Mouse (Mus musculus): ENCODE data around the gene Cldn15.
A peak's percentile ranks its signal among the peaks of the same experiment; 100 is the strongest.
"Not testable (repeated sequence)": the region's sequence is repeated elsewhere in the genome, so short reads cannot be mapped to it uniquely, and the experiment has no call there.

Gene Cldn15

DNA sequence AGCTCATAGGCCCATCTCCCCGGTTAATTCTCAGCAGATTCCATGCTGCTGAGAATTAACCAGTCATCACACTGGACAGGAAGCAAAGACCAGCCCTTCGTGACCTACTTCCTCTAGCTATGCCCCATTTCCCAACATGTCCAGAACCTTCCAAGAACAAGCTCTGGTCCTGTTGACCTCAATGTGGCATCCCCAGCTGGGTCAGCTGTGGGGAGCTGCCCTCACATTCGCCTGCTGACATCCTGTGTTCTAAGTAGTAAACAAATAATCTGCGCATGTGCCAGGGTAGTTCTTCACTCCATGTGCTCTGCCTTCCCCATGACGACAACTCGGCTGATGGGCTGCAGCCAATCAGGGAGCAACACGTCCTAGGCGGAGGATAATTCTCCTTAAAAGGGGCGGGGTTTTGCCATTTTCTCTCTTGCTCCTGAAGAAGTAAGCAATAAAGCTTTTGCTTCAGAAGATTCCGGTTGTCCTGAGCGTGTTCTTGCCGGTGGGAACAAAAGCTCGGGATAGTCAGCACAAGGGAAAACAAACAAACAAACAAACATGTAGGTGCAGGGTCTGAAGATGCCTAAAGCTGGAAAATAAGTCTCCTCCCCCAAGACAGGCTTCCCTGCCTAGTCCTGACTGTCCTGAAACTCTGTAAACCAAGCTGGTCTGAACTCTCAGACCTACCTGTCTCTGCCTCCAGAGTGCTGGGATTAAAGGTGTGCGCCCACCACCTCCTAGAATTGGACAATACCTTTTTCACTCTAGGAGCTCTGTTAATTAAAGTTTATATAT lies 16.7 kb upstream of the Cldn15 start:
- DNase-seq (ENCODE audit: low spot score in 2 of 2) = not testable (repeated sequence)

DNA sequence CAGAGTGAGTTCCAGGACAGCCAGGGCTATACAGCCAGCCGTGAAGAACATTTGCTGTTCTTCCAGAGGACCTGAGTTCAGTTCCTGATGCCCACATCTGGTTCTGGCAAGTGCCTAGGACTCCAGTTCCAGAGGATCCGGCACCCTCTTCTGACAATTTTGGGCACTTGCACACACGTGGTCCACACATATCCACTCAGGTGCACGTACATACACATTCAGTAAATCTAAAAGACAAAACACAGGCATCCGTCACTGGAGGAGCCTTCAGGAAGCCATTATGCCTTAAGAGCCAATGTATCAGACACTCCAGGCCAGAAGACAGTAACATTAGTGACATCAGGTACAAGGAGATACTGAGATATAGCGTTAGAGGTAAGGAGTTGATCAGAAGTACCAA lies 15.9 kb upstream of the Cldn15 start:
- DNase-seq (ENCODE audit: low spot score in 2 of 2) = no peak

DNA sequence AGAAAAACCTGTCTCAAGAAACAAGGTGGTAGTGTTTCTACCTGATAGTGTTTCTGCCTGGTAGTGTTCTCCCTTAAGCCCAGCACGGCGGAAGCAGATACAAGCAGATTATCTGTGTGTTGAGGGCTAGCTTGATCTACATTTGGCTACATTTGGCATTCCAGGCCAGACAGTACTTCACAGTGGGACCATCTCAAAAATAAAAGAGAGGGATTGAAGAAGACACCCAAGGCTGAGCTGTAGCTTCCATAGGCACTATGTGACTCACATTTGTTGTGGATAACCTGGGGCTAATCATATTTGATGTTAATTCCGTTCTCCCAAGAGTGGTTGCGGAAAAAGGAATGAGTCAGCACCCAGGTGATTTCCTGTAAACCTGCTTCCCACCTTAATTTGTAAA lies 14.3 kb upstream of the Cldn15 start:
- DNase-seq (ENCODE audit: low spot score in 2 of 2) = no peak

DNA sequence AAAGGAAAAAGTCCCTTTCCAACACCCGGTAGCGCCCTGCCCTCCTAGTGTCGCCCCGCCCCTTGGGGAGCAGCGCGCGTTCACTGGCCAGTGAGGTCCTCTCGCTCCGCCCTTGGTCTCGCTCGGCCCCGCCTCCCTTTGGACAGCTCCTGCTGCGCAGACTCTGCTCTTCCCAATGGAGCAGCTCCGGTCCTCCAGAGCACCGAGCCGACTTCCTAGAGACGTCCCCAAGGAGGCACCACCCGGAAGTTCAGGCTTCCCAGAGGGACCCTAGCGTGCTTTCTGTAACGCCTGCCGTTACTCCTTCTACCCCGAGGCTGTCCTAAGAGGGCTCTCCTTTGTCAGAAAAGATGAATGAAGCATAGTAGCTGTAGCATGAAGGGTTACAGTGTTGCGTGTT lies 13.4 kb upstream of the Cldn15 start, which contains the start of gene Fis1:
TSS of gene Fis1 (plus strand) at position 261 of the 400 bp plus-strand sequence.
- peak; percentile 94 to 97 for DNase-seq (ENCODE audit: low spot score in 2 of 2)

DNA sequence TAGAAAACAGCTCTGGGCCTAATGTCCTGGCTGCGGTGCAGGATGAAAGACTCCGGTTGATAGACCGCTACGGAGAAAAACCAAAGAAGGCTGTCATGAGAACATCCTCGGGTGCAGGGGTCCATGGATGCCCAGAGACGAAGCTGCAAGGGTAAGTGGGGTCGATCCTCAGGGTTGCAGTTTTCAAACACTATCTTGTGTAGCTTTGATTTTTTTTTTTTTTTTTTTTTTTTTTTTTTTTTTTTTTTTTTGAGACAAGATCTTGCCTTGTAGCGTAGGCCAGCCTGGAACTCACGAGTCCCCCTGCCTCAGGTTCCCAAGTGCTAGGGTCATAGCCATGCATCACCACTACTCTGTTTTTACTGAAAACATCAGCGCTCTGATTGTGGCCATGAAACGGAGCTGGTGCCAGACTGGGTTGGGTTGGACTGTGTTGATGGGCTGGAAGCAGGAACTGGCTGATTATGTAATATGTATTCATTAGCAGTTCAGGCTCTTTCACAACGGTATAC lies 12.9 kb upstream of the Cldn15 start:
- DNase-seq (ENCODE audit: low spot score in 2 of 2) = no peak

DNA sequence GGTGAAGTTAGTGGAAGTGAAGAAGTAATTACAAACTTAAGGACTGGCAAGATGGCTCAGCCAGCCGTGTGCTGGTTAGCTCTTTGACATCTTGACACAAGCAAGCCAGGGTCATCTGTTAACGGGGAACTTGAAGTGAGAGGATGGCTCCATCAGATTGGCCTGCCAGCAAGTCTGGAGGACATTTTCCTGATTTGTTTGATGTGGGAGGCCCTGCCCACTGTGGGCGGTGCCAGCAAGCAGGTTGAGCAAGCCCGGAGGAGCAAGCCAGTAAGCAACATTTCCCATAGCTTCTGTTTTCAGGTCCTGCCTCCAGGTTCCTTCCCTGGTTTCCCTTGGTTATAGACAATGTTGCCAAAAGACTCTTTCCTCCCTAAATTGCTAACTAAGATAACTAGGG lies 10.8 kb upstream of the Cldn15 start:
- DNase-seq (ENCODE audit: low spot score in 2 of 2) = no peak

DNA sequence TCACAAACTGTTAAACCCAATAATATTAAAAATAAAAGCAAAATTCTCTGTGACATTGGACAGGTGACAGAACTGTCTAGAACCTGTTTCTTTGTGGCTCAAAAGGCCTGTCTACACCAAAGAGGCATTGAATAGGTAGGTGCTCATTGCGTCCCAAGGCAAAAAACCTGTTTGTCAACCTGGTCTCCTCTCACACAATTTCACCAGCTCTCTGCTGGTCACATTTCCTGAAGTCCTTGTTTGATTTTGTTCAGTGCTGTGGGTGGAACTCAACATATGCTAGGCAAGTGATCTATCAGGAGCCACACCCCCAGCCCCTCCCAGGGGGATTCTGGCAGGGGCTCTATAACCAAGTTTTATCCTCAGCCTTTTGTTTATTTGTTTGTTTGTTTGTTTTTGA lies 9.2 kb upstream of the Cldn15 start:
- DNase-seq (ENCODE audit: low spot score in 2 of 2) = no peak

DNA sequence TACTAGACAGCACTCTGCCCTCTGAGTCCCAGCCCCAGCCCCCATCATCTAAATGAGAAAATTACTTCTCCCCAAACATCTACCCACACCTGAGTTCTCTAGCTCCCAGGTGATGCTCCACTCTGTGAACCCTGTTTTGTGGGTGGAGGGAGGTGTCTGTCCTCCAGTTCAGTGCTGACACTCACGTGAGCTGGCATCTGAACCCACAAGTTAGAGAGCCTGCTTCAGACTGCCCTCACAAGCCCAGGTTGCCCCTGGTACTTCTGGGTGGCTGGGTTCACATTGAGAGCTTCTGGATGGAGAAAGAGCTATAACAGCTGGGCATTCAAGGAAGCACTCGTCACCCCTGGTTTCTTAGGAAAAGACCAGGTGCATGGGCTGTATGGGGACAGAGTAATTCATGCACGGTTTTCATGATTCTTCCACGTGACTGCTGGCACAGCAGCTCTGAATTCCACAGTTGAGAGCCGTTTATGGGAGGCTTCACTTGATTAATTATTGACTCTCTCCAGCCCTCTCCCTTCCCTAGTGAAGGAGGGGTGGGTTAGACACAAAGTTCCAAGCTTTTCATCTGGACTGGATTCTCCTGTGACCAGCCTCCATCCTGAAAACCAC lies 7.3 kb upstream of the Cldn15 start:
- DNase-seq (ENCODE audit: low spot score in 2 of 2) = no peak

DNA sequence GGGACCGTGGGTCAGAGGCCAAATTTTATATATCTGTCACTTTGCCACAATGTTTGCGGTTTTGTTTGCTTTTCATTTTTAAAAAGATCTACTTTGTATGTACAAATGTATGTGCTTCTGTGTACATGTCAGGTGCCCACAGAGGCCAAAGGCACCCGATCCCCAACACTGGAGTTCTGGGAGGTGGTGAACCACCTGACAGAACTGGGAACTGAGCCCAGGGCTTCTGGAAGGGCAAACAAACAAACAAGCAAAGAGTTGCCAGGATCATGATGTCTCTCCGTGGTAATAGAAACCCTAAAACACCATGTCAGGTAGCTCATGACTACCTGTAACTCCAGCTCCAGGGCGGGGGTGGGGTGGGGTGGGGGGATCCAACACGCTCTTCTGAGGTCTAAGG lies 6.4 kb upstream of the Cldn15 start:
- DNase-seq (ENCODE audit: low spot score in 2 of 2) = no peak

DNA sequence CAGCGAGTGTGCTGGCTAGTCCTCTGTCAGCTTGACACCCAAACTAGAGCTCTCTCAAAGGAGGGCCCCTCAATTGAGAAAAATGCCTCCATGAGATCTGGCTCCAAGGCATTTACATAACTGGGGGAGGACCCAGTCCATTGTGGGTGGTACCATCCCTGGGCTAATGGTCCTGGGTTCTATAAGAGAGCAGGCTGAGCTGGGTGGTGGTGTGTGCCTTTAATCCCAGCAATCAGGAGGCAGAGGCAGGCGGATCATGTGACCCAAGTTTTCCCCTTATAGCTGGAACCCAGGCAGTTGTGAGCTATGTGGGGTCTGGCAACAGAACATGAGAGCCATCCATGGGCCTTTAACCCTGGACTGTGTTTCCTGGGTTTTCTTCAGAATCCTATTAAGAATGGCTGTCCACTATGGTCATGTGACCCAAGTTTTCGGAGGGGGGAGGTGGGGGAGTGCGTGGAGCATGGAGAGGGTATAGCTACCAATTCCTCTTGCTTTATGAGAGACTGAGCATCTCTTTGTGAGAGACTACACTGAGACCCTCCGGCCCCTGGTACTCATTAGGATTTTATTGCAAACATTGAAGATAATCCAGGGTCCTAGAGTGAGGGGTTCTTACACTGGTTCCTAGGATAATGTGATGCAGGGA lies 5.0 kb upstream of the Cldn15 start:
- no peak for DNase-seq (ENCODE audit: low spot score in 2 of 2)

DNA sequence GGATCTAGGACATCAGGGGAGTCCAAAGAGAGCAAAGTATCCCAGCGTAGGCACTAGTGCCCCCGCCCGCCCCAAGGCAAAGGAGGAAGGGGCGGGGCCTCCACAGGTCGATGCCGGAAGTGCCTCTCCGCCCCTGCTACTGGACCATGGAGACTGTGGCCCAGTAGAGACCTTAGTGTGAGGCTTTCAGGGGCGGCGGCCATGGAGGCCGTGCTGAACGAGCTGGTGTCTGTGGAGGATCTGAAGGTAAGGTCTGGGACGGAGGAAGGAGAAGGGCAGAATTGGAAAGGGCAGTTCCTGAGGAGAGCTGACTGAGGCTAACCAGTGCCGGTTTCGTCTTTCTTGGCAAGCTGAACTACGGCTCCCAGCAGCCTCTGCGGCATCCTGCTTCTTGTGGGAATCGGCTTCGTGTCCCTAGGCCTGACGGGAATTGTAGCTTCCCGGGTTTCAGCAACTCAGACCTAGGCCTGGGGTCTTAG lies 4.4 kb upstream of the Cldn15 start:
- peak; percentile 84 to 86 for DNase-seq (ENCODE audit: low spot score in 2 of 2)

DNA sequence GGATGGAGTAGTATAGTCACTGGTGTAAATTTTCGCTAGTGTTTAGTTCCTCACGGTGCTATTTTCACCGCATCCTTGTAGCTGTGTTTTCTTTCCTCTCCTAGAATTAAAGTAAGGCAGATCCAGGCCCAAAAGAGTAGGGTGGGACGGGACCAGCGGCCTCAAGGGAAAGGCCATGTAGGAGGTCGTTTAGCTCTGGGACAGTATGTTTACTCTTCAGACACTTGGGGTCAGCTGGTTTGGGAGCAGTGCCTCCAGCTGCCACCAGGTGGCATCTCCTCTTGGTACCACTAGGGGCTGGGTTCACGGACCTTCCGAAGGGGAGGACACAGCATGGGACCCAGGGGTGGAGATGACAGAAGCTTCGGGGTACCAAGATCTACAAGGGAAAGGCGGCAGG lies 3.9 kb upstream of the Cldn15 start:
- DNase-seq (ENCODE audit: low spot score in 2 of 2) = peak; percentile 67 to 83

DNA sequence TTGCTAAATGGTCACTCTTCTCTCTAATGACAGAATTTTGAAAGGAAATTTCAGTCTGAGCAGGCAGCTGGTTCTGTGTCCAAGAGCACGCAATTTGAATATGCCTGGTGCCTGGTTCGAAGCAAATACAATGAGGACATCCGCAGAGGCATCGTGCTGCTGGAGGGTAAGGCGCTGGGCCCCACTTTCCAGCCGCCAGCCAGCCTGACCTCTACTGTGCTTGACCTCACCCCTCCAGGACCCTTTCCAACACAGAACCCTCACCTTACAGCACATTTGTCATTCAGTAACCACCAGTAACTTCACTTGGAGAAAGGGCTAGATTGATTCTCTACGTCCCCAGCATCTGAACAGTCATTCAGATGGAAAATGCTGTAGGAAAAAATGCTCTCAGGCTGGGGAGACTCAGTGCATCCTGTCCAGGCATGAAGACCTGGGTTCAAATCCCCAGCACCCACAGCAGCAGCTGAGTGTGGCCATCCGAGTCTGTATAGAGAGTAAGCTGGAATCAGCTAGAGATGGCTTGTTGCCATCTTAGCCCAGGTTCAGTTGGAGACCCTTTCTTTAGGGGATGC lies 3.4 kb upstream of the Cldn15 start:
- no peak for DNase-seq (ENCODE audit: low spot score in 2 of 2)

DNA sequence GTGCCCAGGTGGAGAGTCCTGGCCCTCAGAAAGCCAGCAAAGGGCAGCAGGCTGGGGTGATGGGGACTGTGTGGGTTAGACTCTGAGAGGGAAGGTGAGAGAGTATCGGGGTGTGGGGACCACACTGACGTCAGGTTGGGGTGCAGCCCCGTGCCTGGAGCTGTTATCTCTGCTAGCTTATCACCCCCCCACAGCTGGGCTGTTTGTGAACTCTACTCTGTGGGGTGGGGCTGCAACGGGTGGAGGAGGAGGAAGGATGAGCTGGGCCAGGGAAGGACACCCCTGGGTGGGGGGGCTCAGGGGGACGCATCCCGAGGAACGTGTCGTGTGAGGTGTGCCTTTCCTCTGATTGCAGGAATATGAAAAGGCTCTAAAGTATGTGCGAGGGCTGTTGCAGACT lies 1.2 kb upstream of the Cldn15 start:
- no peak for DNase-seq (ENCODE audit: low spot score in 2 of 2)

DNA sequence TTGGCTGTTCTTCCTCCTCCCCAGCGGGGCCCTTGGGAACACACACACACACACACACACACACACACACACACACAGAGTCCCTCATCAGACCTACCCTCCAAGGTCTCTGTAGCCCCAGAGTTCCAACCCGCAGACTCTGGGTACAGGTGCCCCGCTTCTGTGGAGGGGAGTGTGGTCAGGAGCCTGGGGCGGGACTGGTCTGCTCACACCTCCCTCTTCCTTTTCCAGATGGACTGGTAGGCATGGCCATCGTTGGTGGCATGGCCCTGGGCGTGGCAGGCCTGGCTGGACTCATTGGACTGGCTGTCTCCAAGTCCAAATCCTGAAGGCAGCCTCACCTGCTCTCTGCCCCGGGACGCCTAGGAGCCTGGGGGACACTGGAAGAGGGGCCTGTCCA lies 730 bp upstream of the Cldn15 start:
- DNase-seq (ENCODE audit: low spot score in 2 of 2) = no peak

DNA sequence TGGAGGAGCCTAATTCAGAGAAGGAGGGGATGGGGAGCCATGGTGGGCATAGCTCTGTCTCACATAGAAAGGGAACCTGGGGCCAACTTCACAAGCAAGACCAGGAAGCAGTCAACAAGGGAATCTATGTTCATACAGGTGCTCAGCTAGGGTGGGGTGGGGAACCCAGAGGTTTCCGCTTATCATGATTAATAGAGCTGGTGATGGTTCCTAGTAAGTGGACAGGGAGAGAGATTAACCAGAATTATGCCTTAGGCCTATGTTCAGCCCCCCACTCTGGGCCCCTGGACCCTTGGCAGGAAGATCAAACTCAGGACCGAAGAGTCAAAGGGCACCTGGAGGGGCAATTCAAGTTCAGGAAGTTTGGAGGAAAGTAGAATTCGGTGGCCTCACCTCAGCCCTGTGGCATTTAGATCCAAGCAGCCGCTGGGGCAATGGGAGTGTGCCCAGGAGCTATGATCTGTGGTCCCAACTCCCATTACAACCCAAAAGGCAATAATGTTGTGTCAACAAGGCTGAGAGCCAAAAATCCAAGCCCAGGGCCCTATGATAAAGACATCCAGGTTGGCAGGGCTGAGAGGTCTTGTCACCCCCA lies 542 bp downstream of the Cldn15 start:
- DNase-seq (ENCODE audit: low spot score in 2 of 2) = no peak

DNA sequence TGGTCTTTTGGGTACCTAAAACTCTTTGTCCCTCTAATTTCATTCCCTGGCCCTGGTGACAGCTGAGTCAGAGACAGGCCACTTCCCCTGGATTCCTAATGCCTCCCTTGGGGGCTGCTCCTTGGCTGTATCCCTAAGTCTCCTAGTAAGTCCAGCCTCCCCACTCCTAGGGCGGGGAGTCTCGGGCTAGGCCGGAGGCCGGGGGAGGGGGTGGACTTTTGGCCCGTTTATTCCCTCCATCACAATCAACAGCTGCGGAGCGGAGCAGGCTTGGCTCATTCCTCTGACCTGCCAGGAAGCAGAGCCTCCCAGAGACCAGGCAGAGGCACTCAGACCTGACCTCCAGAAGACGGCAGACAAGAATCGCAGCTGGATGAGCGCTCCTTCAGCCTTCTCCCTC lies 1.2 kb downstream of the Cldn15 start:
- DNase-seq (ENCODE audit: low spot score in 2 of 2) = peak; percentile 56 to 67

DNA sequence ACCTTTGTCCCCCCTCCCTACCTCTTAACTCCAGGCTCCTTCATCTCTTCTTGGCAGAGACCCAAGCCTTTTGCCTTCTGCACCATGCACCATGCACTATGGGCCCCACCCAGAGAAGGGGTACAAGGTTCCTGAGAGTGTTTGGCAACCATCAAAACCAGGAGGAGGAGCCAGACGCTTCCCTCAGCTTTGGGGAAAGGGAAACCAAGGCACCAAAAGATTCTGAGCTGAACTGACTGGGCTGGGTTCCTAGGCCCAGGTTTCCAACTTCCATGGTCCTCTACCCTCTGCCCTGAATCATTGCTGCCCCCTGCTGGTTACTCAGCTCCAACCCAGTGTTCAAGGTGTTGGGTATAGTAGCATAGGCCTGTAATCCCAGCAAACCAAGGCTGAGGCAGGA lies 4.3 kb downstream of the Cldn15 start:
- no peak for DNase-seq (ENCODE audit: low spot score in 2 of 2)

DNA sequence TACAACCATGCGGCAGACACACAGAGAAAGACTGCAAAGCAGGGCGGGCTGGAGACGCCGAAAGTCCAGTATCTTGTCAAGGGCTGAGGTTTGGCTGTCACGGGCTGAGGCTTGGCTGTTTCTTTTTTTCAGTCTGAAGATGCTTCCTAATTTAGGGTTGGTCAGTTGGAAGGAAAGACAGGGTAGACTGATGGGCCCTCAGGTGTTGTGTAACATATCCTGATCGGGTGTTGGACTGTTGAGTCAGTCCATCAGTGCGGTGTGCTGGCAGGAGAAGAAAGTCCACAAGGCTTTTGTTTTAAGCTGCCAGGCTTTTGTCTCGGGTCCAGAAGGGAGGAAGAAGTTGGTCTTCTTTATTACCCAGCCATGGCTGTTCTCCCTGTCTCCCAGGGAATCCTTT lies 7.3 kb downstream of the Cldn15 start:
- no peak for DNase-seq (ENCODE audit: low spot score in 2 of 2)

DNA sequence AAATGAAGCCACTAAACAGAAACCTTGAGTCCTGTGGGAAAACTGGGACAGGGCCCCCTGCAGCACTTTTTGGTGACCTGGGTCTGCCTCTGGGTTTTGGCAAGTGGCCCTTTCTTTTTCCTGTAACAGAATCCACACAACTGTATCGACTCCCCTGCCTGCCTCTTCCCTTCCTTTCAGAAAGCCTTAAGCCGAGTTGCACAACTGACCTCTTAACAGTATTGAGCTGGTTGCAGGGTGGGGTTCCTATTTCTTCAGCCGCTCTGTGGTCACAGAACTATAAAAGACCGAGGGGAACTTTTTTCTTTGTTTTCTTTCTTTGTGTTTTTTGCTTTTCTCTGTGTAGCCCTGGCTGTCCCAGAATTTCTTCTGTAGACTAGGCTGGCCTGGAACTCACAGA lies 11.4 kb downstream of the Cldn15 start:
- no peak for DNase-seq (ENCODE audit: low spot score in 2 of 2)

DNA sequence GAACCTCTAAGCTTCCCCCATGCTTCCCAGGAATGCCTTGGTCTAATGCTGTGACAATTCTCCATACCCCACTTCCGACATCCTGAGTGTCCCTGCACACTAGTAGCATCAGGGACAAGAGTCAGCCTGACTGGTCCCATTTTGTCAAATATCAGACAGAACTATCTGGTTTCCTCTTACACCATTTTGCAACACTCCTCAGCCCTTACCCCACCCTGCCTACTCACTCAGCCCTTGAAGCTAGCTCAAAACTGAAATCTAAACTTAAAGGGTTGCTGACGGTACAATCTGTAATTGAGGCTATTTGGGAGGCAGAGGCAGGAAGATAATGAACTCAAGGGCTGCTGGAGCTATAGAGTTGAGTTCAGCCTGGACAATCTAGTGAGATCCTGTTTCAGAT lies 13.3 kb downstream of the Cldn15 start:
- DNase-seq (ENCODE audit: low spot score in 2 of 2) = no peak

DNA sequence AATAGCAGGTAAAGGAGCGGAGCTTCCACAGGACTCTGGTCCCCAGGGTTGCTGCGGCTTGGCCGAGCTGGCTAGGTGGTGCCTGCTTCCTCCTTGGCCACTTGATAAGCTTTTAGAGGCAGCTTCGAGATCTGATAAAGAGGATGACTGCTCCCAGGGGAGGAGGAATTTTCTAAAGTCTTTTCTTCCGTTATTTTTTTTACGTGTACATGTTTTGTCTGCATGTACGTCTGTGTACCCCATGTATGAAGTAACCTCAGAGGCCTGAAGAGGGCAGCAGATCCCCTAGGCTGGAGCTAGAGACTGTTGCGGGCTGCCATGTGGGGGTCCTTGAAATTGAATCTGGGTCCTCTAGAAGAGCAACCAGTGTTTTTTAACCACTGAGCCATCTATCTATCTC lies 14.6 kb downstream of the Cldn15 start:
- DNase-seq (ENCODE audit: low spot score in 2 of 2) = no peak

All from urinary bladder, postnatal 4 days (tissue).